Mouse (Mus musculus) intestine, embryonic 16.5 days (tissue): Measurements from ENCODE around the gene Eaf1. TPM values are rescaled to one million over a fixed set of nuclear protein-coding genes. Genes with fewer than 3 reads are reported as not detected.

Experiments used
- ATAC-seq: fragments of 200-750 bp; cut with Nextera tagmentation; 2 replicates; pipeline ENCODE4 v1.8.0; 2017; ENCODE audit warnings: moderate TSS enrichment, moderate library complexity
- H3K27ac ChIP-seq: fragments of 300-500 bp; sonication (generic); 2 replicates; pipeline ENCODE4 v1.5.1; 2014; ENCODE audit warnings: mild to moderate bottlenecking, low read length
- H3K27me3 ChIP-seq: fragments of 300-500 bp; sonication (generic); replicated peaks from 2 replicates; pipeline ENCODE4 v1.6.1; 2014; ENCODE audit warnings: low read length, control low read depth, mixed read lengths; ENCODE audit not compliant: control insufficient read depth, insufficient read depth
- H3K36me3 ChIP-seq: fragments of 300-500 bp; sonication (generic); 2 replicates; pipeline ENCODE4 v1.6.1; 2014; ENCODE audit warnings: low read length, control low read depth; ENCODE audit not compliant: control insufficient read depth, insufficient read depth
- H3K4me1 ChIP-seq: fragments of 300-500 bp; sonication (generic); 2 replicates; pipeline ENCODE4 v1.6.1; 2014; ENCODE audit warnings: low read length, control low read depth, mixed read lengths; ENCODE audit not compliant: control insufficient read depth, insufficient read depth
- H3K4me2 ChIP-seq: fragments of 300-500 bp; sonication (generic); 2 replicates; pipeline ENCODE4 v1.6.1; 2014; ENCODE audit warnings: low read depth, low read length, control low read depth
- H3K4me3 ChIP-seq: fragments of 300-500 bp; sonication (generic); 2 replicates; pipeline ENCODE4 v1.5.1; 2014; ENCODE audit warnings: mild to moderate bottlenecking, low read length
- H3K9ac ChIP-seq: fragments of 300-500 bp; sonication (generic); 2 replicates; pipeline ENCODE4 v1.6.1; 2014; ENCODE audit warnings: low read depth, low read length
- H3K9me3 ChIP-seq: fragments of 300-500 bp; sonication (generic); 2 replicates; pipeline ENCODE4 v1.6.1; 2016; ENCODE audit warnings: low read length, control low read depth; ENCODE audit not compliant: control insufficient read depth
- WGBS: fragments of 180-500 bp; shearing (Covaris S2); extraction: QIAGEN DNeasy Blood & Tissue Kit; methylation state at CpG from one replicate; pipeline ENCODE4 v1.1.7; 2014; 5-methylcytosine and 5-hydroxymethylcytosine counted together
- polyA plus RNA-seq: library from polyadenylated mRNA; unstranded; fragments of >200 nt; fragmentation: Nextera tagmentation; extraction: Ambion mirVana; gene quantifications from 2 replicates; pipeline ENCODE4 v1.2.1, GENCODE M21; 2015

Gene Eaf1
- polyA plus RNA-seq, 1 experiment from 2014 or later: 17.9 TPM

DNA sequence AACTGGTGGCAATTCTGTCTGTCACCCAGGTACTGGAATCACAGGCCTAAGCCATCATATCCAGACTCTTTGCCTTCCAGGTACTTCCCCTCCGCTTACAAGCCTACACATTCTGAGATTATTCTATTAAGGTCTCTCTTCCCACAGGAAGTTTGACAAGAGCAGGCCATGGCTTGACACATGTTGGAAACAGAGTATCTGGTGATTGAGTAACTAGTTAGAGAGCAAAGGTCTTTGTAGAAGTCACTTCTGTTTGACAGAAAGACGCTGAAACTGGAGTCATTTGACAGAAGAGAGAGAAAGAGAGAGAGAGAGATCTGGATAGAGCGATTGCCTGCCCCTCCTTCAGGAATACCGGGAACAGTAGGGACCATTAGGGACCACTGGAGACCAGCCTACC lies 36.6 kb downstream of the Eaf1 start:
- ATAC-seq: peak; percentile 82
- Histone ChIP-seq H3K4me3 (no peak overlapping the region), H3K27me3 (no peaks in the 10 kb centered on the region), H3K4me1 (0 out of 2 replicates have a peak, but pooled peaks cover 4% of the 10 kb centered on the region), H3K36me3 (no peaks in the 10 kb centered on the region), H3K27ac (peak overlapping the region; percentile 77), H3K9ac (no peak overlapping the region), H3K9me3 (no peaks in the 10 kb centered on the region), H3K4me2 (no peak overlapping the region)
- whole genome bisulfite sequencing: 64% methylated on average over 4 of the region's 4 CpGs

DNA sequence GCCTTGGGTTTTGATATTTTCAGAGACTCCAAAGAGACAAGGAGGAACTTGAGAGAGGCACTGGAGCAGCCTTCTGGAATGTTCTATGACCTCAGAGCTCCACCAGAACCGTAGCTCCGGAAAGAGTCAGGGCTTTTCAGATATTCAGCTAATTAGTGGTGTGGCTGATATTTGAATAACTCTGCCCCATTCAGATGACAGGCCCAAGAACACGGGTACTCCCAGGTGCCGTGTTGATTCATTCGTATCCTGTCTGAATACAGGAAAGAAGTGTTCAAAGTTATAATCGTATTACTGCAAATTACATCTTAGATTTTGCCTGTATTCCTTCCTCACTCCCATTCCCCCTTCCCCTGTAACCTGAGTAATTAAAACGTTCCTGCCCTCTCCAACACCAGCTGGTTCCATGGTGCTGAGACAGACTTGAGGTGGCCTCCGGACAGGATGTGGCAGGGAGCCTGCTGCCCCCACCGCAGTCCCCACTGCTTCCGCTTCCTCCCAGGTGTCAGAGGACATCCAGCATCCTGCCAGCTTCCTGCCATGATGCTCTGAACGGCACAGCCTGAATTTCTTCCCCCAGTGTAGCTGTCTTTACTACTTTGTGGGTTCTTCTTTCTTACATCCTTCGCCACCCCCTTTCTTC lies 37.4 kb downstream of the Eaf1 start:
- Histone ChIP-seq H3K4me2 (no peak overlapping the region), H3K27me3 (no peaks in the 10 kb centered on the region), H3K9ac (no peak overlapping the region), H3K9me3 (no peaks in the 10 kb centered on the region), H3K4me3 (no peak overlapping the region), H3K36me3 (no peaks in the 10 kb centered on the region), H3K27ac (peak overlapping the region; percentile 73), H3K4me1 (0 out of 2 replicates have a peak, but pooled peaks cover 4% of the 10 kb centered on the region)
- ATAC-seq: 0 out of 2 replicates have a peak, but pooled peaks have one; percentile 24
- WGBS: 59% methylated on average over 12 of the region's 12 CpGs

DNA sequence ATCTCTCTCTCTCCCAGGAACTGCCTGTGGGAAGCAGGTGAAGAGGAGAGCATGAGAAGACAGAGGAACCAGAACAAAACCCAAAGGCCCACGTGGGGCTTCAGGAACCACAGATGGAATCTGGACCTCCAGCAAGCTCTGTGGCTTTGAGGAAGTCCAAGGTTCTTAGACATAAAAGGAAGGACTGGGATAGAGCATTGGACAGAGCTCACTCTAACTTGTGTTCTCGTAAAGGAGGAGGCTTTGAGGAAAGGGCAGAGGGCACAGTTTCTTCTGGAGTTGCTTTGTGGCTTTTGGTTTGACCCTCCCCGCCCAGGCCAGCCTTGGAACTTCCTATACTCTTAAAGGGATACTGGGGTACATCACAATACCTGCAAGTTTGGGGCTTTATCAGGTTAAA lies 38.5 kb downstream of the Eaf1 start:
- H3K4me1 ChIP-seq: 0 out of 2 replicates have a peak, but pooled peaks cover 4% of the 10 kb centered on the region
- H3K27ac ChIP-seq: no peak overlapping the region
- ATAC-seq: no peak
- no peaks in the 10 kb centered on the region for H3K27me3 ChIP-seq
- no peak overlapping the region for H3K4me3 ChIP-seq
- H3K4me2 ChIP-seq: no peak overlapping the region
- H3K9me3 ChIP-seq: no peaks in the 10 kb centered on the region
- 53% methylated on average over 3 of the region's 3 CpGs for WGBS
- H3K36me3 ChIP-seq: no peaks in the 10 kb centered on the region
- no peak overlapping the region for H3K9ac ChIP-seq

GRCm38 (mm10) chr14:31537298-31537697 lies 43.1 kb downstream of the Eaf1 start:
- WGBS: 81% methylated on average over 6 of the region's 6 CpGs
- H3K9me3 ChIP-seq: no peaks in the 10 kb centered on the region

GRCm38 (mm10) chr14:31543885-31544442 lies 49.8 kb downstream of the Eaf1 start:
- Histone ChIP-seq H3K4me1 (no peaks in the 10 kb centered on the region), H3K36me3 (no peaks in the 10 kb centered on the region), H3K4me3 (no peak overlapping the region), H3K27ac (no peak overlapping the region), H3K4me2 (no peak overlapping the region), H3K9me3 (0 out of 2 replicates have a peak, but pooled peaks cover 2% of the 10 kb centered on the region), H3K27me3 (no peaks in the 10 kb centered on the region), H3K9ac (0 out of 2 replicates have a peak overlapping the region, but pooled peaks have one; percentile 5)
- no peak for ATAC-seq
- 67% methylated on average over 11 of the region's 11 CpGs for WGBS

More at GRCm38 (mm10) chr14:31537298-31537697, 43.1 kb downstream of the Eaf1 start:
- no peaks in the 10 kb centered on the region for H3K27me3 ChIP-seq
- ATAC-seq: no peak
- H3K9ac ChIP-seq: no peak overlapping the region
- H3K4me3 ChIP-seq: no peak overlapping the region
- no peak overlapping the region for H3K27ac ChIP-seq
- H3K4me2 ChIP-seq: no peak overlapping the region
- H3K36me3 ChIP-seq: no peaks in the 10 kb centered on the region
- 0 out of 2 replicates have a peak, but pooled peaks cover 4% of the 10 kb centered on the region for H3K4me1 ChIP-seq

DNA sequence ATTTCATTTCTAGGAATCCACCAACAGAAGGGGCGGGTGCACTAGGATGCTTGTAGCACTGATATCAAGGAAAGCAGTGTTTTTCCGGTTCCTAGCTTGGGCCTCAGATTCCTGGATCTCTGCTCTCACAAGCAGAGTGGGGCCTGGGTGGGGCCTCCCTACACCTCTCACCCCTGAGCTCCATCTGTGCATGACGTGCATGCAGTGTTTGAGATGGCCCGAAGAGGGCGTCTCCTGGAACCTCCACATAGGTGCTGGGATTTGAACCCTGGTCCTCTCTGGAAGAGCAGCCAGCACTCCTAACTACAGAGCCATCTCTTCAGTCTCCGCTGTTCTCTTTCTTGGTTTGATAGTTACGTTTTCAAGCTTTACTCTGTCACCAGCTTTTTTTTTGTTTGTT lies 60.8 kb downstream of the Eaf1 start:
- ATAC-seq: no peak
- H3K4me1 ChIP-seq: no peaks in the 10 kb centered on the region

GRCm38 (mm10) chr14:31555963-31556434 lies 61.8 kb downstream of the Eaf1 start:
- Histone ChIP-seq H3K9ac (no peak overlapping the region), H3K27ac (no peak overlapping the region), H3K36me3 (no peaks in the 10 kb centered on the region), H3K9me3 (no peaks in the 10 kb centered on the region), H3K27me3 (no peaks in the 10 kb centered on the region), H3K4me3 (no peak overlapping the region), H3K4me1 (peaks cover 7% of the 10 kb centered on the region; the same call in 1 of the 2 replicates), H3K4me2 (no peak overlapping the region)
- ATAC-seq: no peak
- 56% methylated on average over 14 of the region's 14 CpGs for WGBS

More for the DNA sequence above, 60.8 kb downstream of the Eaf1 start:
- Histone ChIP-seq H3K9ac (no peak overlapping the region), H3K4me3 (no peak overlapping the region), H3K4me2 (no peak overlapping the region), H3K27ac (no peak overlapping the region), H3K27me3 (no peaks in the 10 kb centered on the region), H3K36me3 (no peaks in the 10 kb centered on the region), H3K9me3 (no peaks in the 10 kb centered on the region)
- WGBS: 89% methylated on average over 7 of the region's 7 CpGs

DNA sequence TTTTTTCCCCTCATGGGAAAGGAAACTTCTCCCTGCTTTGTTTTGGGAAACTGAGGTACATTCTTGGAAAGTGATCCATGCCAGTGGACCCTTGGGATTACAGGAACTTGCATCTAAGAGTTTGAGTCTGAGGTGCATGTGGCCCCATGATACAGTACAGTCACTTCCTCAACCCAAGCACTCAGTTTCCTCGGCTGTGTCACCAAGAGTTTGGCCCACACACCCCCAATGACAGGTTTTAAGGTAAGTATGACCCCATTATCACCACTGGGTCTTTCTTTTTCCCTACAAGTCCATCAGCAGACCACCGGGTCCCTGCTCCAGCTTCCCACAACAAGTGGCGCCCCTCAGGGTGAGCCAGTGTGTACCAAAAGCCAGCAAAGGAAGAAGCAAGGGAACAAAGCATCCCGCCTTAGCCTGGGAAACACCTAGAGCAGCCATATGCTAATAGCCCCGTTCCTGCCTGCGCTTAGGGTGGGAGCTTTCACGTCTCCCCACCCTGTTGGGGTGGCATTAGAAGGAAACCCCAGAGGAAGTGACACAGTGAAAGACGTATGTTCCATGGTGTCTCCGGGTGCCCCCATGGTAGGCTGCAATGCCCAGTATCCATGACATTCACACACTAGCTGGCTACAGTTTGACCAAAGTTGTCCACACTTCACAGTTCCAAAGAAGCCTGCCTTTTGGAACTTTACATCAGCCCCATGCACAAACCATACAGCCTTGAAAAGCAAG lies 62.5 kb downstream of the Eaf1 start:
- H3K27me3 ChIP-seq: no peaks in the 10 kb centered on the region
- ATAC-seq: no peak
- WGBS: 87% methylated on average over 9 of the region's 9 CpGs
- no peaks in the 10 kb centered on the region for H3K36me3 ChIP-seq
- no peak overlapping the region for H3K4me2 ChIP-seq
- H3K4me3 ChIP-seq: no peak overlapping the region
- no peaks in the 10 kb centered on the region for H3K9me3 ChIP-seq
- H3K27ac ChIP-seq: no peak overlapping the region
- H3K9ac ChIP-seq: no peak overlapping the region
- peaks cover 7% of the 10 kb centered on the region; the same call in 1 of the 2 replicates for H3K4me1 ChIP-seq

DNA sequence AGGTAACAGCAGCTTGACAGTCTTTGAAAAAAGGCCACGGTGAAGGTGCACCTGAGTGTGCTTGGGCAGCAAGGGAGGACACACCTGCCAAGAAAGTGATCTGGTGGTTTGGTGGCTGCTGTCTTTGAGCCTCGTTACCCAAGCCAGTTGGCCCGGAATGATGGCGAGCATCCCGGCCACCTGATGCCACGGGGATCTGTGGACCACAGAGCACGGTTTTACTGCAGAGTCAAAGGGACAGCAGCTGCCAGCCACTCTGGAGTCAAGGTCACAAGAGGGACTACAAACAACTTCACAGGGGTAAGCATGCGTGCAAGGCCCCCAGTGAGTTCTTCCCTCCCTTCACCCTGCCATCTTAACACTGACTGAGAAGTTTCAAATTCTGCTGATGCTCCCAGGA lies 63.1 kb downstream of the Eaf1 start:
- Histone ChIP-seq H3K27me3 (no peaks in the 10 kb centered on the region), H3K4me1 (peaks cover 7% of the 10 kb centered on the region; the same call in 1 of the 2 replicates), H3K27ac (no peak overlapping the region), H3K4me2 (no peak overlapping the region), H3K36me3 (no peaks in the 10 kb centered on the region), H3K9ac (no peak overlapping the region), H3K9me3 (no peaks in the 10 kb centered on the region), H3K4me3 (no peak overlapping the region)
- 86% methylated on average over 8 of the region's 8 CpGs for WGBS
- no peak for ATAC-seq
